Mouse (Mus musculus): ENCODE measurements around the gene Lingo2. TPM values are rescaled to one million over a fixed set of nuclear protein-coding genes. Genes with fewer than 3 reads are reported as not detected.
"Not testable (repeated sequence)": the region's sequence is repeated elsewhere in the genome, so short reads cannot be mapped to it uniquely, and the experiment has no call there.

The Lingo2 gene
- polyA plus RNA-seq, 1 experiment from 2014 or later: 67.8 TPM

GRCm38 (mm10) chr4:35688498-35689240, 1262.9 kb downstream of the Lingo2 start:
- H3K27me3 ChIP-seq; H3K4me1 ChIP-seq (replicated peaks); H3K4me3 ChIP-seq; H3K9me3 ChIP-seq; H3K36me3 ChIP-seq; H3K27ac ChIP-seq (replicated peaks); H3K4me2 ChIP-seq; H3K9ac ChIP-seq: not testable (repeated sequence)
- 66% methylated on average over 5 of the region's 5 CpGs for WGBS
- peak; percentile 61; the same call in 1 of the 2 replicates for ATAC-seq (ENCODE audit: low FRiP score, low read depth)

MicroRNA genes within 50 kb of the gene (microRNA counts, 519-probe panel; counts per million panel counts)
- 1,993 counts per million, percentile 18 among the panel's probes with 10 or more counts for microRNA mmu-miR-873
- microRNA mmu-miR-876-3p: 2,364 counts per million, percentile 32 among the panel's probes with 10 or more counts
- 589 counts per million, percentile 1 among the panel's probes with 10 or more counts for microRNA mmu-miR-876-5p

Small RNA genes within 50 kb of the gene (microRNA-seq; reads per million reads assigned to microRNA genes)
- gene Mir873a (not detected), gene Mir873b (not detected), gene Mir876 (not detected)

Measured in hindbrain, embryonic 15.5 days (tissue).